Mouse (Mus musculus): ENCODE results near the gene Sgms1.

Gene Sgms1

GRCm38 (mm10) chr19:32242153-32242552, 147.4 kb downstream of the Sgms1 start:
- DNase-seq (ENCODE audit: low spot score): no peak

- no peak for DNase-seq (ENCODE audit: low spot score)
Measured at GRCm38 (mm10) chr19:32240417-32240990, 149.0 kb downstream of the Sgms1 start.

GRCm38 (mm10) chr19:32239925-32240324, 149.6 kb downstream of the Sgms1 start:
- DNase-seq (ENCODE audit: low spot score): no peak

- DNase-seq (ENCODE audit: low spot score): no peak
Measured at GRCm38 (mm10) chr19:32239459-32239792, 150.1 kb downstream of the Sgms1 start.

- DNase-seq (ENCODE audit: low spot score): no peak
Measured at GRCm38 (mm10) chr19:32238722-32239458, 150.6 kb downstream of the Sgms1 start.

- DNase-seq (ENCODE audit: low spot score): no peak
Measured at GRCm38 (mm10) chr19:32237685-32238084, 151.8 kb downstream of the Sgms1 start.

- no peak for DNase-seq (ENCODE audit: low spot score)
Measured at GRCm38 (mm10) chr19:32237173-32237583, 152.3 kb downstream of the Sgms1 start.

GRCm38 (mm10) chr19:32234717-32235434, 154.6 kb downstream of the Sgms1 start:
- DNase-seq (ENCODE audit: low spot score): no peak

- DNase-seq (ENCODE audit: low spot score): no peak
Measured at GRCm38 (mm10) chr19:32231292-32231691, 158.2 kb downstream of the Sgms1 start.

GRCm38 (mm10) chr19:32230798-32231197, 158.7 kb downstream of the Sgms1 start:
- no peak for DNase-seq (ENCODE audit: low spot score)

GRCm38 (mm10) chr19:32230301-32230700, 159.2 kb downstream of the Sgms1 start:
- DNase-seq (ENCODE audit: low spot score): no peak

GRCm38 (mm10) chr19:32229776-32230175, 159.7 kb downstream of the Sgms1 start:
- no peak for DNase-seq (ENCODE audit: low spot score)

- DNase-seq (ENCODE audit: low spot score): no peak
Measured at GRCm38 (mm10) chr19:32227175-32227574, 162.3 kb downstream of the Sgms1 start.

GRCm38 (mm10) chr19:32225097-32225490, 164.4 kb downstream of the Sgms1 start:
- DNase-seq (ENCODE audit: low spot score): no peak

GRCm38 (mm10) chr19:32224318-32225096, 165.0 kb downstream of the Sgms1 start:
- no peak for DNase-seq (ENCODE audit: low spot score)

GRCm38 (mm10) chr19:32223751-32224174, 165.8 kb downstream of the Sgms1 start:
- no peak for DNase-seq (ENCODE audit: low spot score)

GRCm38 (mm10) chr19:32222083-32222482, 167.4 kb downstream of the Sgms1 start:
- no peak for DNase-seq (ENCODE audit: low spot score)

GRCm38 (mm10) chr19:32220991-32221390, 168.5 kb downstream of the Sgms1 start:
- no peak for DNase-seq (ENCODE audit: low spot score)

- no peak for DNase-seq (ENCODE audit: low spot score)
Measured at GRCm38 (mm10) chr19:32216710-32217109, 172.8 kb downstream of the Sgms1 start.

GRCm38 (mm10) chr19:32214905-32215806, 174.4 kb downstream of the Sgms1 start:
- peak; percentile 25 for DNase-seq (ENCODE audit: low spot score)

- no peak for DNase-seq (ENCODE audit: low spot score)
Measured at GRCm38 (mm10) chr19:32213577-32213976, 175.9 kb downstream of the Sgms1 start.

- DNase-seq (ENCODE audit: low spot score): peak; percentile 26
Measured at GRCm38 (mm10) chr19:32211293-32211585, 178.3 kb downstream of the Sgms1 start.

All from MN1 (cell line).